Mouse (Mus musculus): Measurements from ENCODE around the gene Spsb1. TPM values are rescaled to one million over a fixed set of nuclear protein-coding genes. Genes with fewer than 3 reads are reported as not detected.

Gene Spsb1
- polyA plus RNA-seq, 1 experiment, result 18.3 TPM

GRCm38 (mm10) chr4:149860393-149860792 is 94.5 kb downstream of the Spsb1 start:
- Histone ChIP-seq H3K4me3 (ENCODE audit: insufficient read depth, low read length) (no peak overlapping the region), H3K4me1 (ENCODE audit: control insufficient read depth, insufficient read depth, low read length) (no peaks in the 10 kb centered on the region), H3K27ac (ENCODE audit: insufficient read depth, low read length) (no peak overlapping the region)
- no peak for TF ChIP-seq CTCF (IDR thresholded peaks at IDR 0.05; ENCODE audit: extremely low read depth, insufficient read depth, low read length)
- no peak for TF ChIP-seq POLR2A (IDR thresholded peaks at IDR 0.05; ENCODE audit: extremely low read depth, insufficient read depth, low read length)

- no peak overlapping the region for H3K27ac ChIP-seq (ENCODE audit: insufficient read depth, low read length)
- 0 out of 2 replicates have a peak, but pooled peaks cover 2% of the 10 kb centered on the region for H3K4me1 ChIP-seq (ENCODE audit: control insufficient read depth, insufficient read depth, low read length)
- no peak overlapping the region for H3K4me3 ChIP-seq (ENCODE audit: insufficient read depth, low read length)
- TF ChIP-seq CTCF (IDR thresholded peaks at IDR 0.05; ENCODE audit: extremely low read depth, insufficient read depth, low read length) (no peak), POLR2A (IDR thresholded peaks at IDR 0.05; ENCODE audit: extremely low read depth, insufficient read depth, low read length) (no peak)
These were observed 96.3 kb downstream of the Spsb1 start for GRCm38 (mm10) chr4:149858584-149858983.

GRCm38 (mm10) chr4:149858097-149858496 is 96.7 kb downstream of the Spsb1 start:
- Histone ChIP-seq H3K4me1 (ENCODE audit: control insufficient read depth, insufficient read depth, low read length) (0 out of 2 replicates have a peak, but pooled peaks cover 2% of the 10 kb centered on the region), H3K27ac (ENCODE audit: insufficient read depth, low read length) (no peak overlapping the region), H3K4me3 (ENCODE audit: insufficient read depth, low read length) (no peak overlapping the region)
- no peak for TF ChIP-seq POLR2A (IDR thresholded peaks at IDR 0.05; ENCODE audit: extremely low read depth, insufficient read depth, low read length)
- no peak for TF ChIP-seq CTCF (IDR thresholded peaks at IDR 0.05; ENCODE audit: extremely low read depth, insufficient read depth, low read length)

DNA sequence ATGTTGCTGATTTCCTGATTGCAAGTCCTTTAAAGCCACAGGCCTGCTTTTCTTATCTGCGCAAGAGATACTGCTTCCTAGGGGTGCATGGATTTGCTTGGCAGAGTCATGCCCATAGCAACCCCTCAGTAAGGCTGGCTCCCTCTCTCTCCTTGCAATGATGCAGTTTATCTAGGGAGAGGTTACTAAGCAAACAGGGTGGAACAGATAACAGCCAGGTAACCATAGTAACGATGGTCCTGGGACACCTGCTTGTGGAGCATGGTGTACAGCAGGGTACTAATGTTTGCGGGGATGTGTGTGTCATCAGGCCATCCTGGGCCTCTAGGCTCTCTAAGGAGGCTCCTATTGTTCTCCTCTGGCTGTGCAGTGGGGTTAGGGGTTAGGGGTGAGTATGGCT is 97.2 kb downstream of the Spsb1 start:
- no peak overlapping the region for H3K27ac ChIP-seq (ENCODE audit: insufficient read depth, low read length)
- 0 out of 2 replicates have a peak, but pooled peaks cover 2% of the 10 kb centered on the region for H3K4me1 ChIP-seq (ENCODE audit: control insufficient read depth, insufficient read depth, low read length)
- TF ChIP-seq POLR2A (IDR thresholded peaks at IDR 0.05; ENCODE audit: extremely low read depth, insufficient read depth, low read length) (no peak), CTCF (IDR thresholded peaks at IDR 0.05; ENCODE audit: extremely low read depth, insufficient read depth, low read length) (no peak)
- no peak overlapping the region for H3K4me3 ChIP-seq (ENCODE audit: insufficient read depth, low read length)

DNA sequence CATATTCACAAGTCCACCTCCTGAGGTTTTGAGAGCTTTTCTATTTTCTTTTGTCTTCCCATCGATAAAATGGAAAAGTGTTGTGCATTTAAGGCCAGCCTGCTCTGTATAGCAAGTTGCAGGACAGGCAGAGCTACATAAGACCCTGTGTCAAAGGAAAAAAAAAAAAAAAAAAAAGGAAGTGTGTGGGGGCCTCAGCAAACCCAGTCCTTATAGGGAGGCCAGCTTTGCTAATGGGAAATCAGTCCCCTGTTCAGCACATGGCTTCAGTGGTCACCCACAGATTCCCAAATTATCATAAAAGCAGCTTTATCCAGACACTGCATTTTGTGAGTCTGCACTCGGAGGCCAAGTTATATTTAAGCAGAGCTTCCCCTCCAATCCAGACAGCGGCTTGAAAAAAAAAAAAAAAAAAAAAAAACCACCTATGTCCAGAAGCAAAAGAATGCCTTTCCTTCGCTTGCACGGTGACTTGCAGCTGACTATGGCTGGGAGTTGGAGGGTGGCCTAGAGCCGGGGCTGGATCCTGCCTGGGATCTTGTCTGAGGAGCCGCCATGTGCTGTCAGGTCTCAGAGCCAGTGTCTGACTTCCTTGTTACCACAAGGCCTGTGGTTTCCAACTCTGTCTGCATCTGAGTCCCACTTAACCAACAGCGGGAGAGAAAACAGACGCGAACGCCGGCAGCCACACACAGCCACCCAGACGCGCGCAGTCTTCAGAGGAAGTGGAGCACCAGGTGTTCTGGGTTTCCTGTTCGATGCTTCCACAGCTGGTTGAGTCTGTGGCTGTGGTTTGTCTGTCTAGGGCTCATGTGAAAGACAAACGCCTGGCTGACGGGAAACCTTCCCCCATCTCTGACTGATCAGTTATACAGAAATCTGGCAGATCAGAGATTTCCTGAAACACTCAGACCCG is 98.7 kb downstream of the Spsb1 start:
- Histone ChIP-seq H3K27ac (ENCODE audit: insufficient read depth, low read length) (0 out of 2 replicates have a peak overlapping the region, but pooled peaks have one; percentile 34), H3K4me1 (ENCODE audit: control insufficient read depth, insufficient read depth, low read length) (0 out of 2 replicates have a peak, but pooled peaks cover 2% of the 10 kb centered on the region), H3K4me3 (ENCODE audit: insufficient read depth, low read length) (no peak overlapping the region)
- TF ChIP-seq POLR2A (IDR thresholded peaks at IDR 0.05; ENCODE audit: extremely low read depth, insufficient read depth, low read length), result no peak
- TF ChIP-seq CTCF (IDR thresholded peaks at IDR 0.05; ENCODE audit: extremely low read depth, insufficient read depth, low read length), result no peak

- no peak overlapping the region for H3K4me3 ChIP-seq (ENCODE audit: insufficient read depth, low read length)
- no peak overlapping the region for H3K27ac ChIP-seq (ENCODE audit: insufficient read depth, low read length)
- TF ChIP-seq CTCF (IDR thresholded peaks at IDR 0.05; ENCODE audit: extremely low read depth, insufficient read depth, low read length) (no peak), POLR2A (IDR thresholded peaks at IDR 0.05; ENCODE audit: extremely low read depth, insufficient read depth, low read length) (no peak)
- 0 out of 2 replicates have a peak, but pooled peaks cover 2% of the 10 kb centered on the region for H3K4me1 ChIP-seq (ENCODE audit: control insufficient read depth, insufficient read depth, low read length)
These were observed 99.5 kb downstream of the Spsb1 start for GRCm38 (mm10) chr4:149855180-149855891.

GRCm38 (mm10) chr4:149854770-149855169 is 100.1 kb downstream of the Spsb1 start:
- Histone ChIP-seq H3K4me1 (ENCODE audit: control insufficient read depth, insufficient read depth, low read length) (0 out of 2 replicates have a peak, but pooled peaks cover 2% of the 10 kb centered on the region), H3K4me3 (ENCODE audit: insufficient read depth, low read length) (peak overlapping the region; percentile 17), H3K27ac (ENCODE audit: insufficient read depth, low read length) (no peak overlapping the region)
- TF ChIP-seq POLR2A (IDR thresholded peaks at IDR 0.05; ENCODE audit: extremely low read depth, insufficient read depth, low read length) (no peak), CTCF (IDR thresholded peaks at IDR 0.05; ENCODE audit: extremely low read depth, insufficient read depth, low read length) (no peak)

DNA sequence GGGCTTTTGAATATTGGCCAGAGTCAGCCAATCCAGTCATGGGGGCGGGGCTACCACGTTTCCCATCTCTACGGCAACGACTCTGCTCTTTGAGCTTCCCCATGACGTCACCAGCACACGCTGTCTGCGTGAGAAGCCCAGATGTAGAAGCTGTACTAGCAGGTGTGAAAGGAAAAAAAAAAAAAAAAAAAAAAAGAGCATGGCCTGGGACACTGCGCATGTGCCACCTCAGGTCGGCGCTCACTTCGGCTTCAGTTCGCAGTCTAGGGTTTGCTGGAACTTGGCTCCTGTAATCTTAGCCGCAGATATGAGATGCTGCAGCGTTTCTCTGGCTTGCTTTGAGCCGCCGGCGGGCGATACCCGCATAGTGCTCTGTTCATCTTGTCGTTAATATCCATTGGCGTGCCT is 100.5 kb downstream of the Spsb1 start:
- Histone ChIP-seq H3K4me1 (ENCODE audit: control insufficient read depth, insufficient read depth, low read length) (0 out of 2 replicates have a peak, but pooled peaks cover 2% of the 10 kb centered on the region), H3K27ac (ENCODE audit: insufficient read depth, low read length) (no peak overlapping the region), H3K4me3 (ENCODE audit: insufficient read depth, low read length) (peak overlapping the region; percentile 17)
- TF ChIP-seq CTCF (IDR thresholded peaks at IDR 0.05; ENCODE audit: extremely low read depth, insufficient read depth, low read length), result no peak
- no peak for TF ChIP-seq POLR2A (IDR thresholded peaks at IDR 0.05; ENCODE audit: extremely low read depth, insufficient read depth, low read length)

DNA sequence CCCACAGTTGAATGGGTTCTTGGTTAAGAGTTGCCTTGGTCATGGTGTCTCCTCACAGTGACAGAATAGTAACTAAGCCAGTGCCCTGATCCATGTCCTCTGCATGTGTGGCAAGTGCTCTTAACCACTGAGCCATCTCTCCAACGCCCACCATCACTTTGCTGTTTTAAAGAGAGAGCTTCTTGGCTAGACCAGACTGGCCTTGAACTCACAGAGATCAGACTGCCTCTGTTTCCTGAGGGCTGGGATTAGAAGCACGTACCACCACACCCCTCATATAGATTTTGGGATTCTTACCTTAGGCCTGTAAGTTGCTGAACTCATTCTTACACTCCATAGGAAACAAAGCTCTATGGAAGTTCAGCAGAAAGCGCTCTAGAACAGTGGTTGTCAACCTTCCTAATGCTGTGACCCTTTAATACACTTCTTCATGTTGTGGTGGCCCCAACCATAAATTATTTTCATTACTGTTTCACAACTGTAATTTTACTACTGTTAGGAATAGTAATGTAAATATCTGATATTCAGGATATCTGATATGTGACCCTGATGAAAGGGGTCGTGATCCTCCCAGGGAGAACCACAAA is 101.1 kb downstream of the Spsb1 start:
- Histone ChIP-seq H3K4me1 (ENCODE audit: control insufficient read depth, insufficient read depth, low read length) (0 out of 2 replicates have a peak, but pooled peaks cover 2% of the 10 kb centered on the region), H3K4me3 (ENCODE audit: insufficient read depth, low read length) (no peak overlapping the region; the same call in 1 of the 2 replicates), H3K27ac (ENCODE audit: insufficient read depth, low read length) (no peak overlapping the region)
- TF ChIP-seq POLR2A (IDR thresholded peaks at IDR 0.05; ENCODE audit: extremely low read depth, insufficient read depth, low read length), result no peak

Measured in cortical plate, adult 2 months (tissue).